ENCODE assay signal across 21 mouse cellular contexts in genomic region chr17:26018388-26018787, GRCm38 (mm10). TPM values are rescaled to one million over a fixed set of nuclear protein-coding genes. Genes with fewer than 3 reads are reported as not detected.
DNase-seq lines count a peak whose midpoint lies in the region; ATAC-seq and TF ChIP-seq lines count a peak whose summit lies in the region.
"Had no signal": no experiment of that assay in that cellular context is flagged by ENCODE, and none has a peak within 500 bp of the region (broad histone marks: within the 10 kb centered on the region; RNA-seq: fewer than 3 reads in every experiment).

No protein-coding gene starts in this region.

- 0 out of 2 replicates have a peak overlapping the region, but pooled peaks have one; percentile 33 for H3K9ac ChIP-seq in heart, embryonic 13.5 days
- H3K9ac ChIP-seq in CH12.LX (ENCODE audit: insufficient read depth, low read depth): no peak overlapping the region
- H3K9ac ChIP-seq: embryonic facial prominence, embryonic 12.5 days; forebrain, embryonic 13.5 days; hindbrain, embryonic 12.5 days; midbrain, embryonic 13.5 days; neural tube, embryonic 13.5 days had no signal

- no peaks in the 10 kb centered on the region for H3K27me3 ChIP-seq in heart, embryonic 13.5 days (replicated peaks)
- no peaks in the 10 kb centered on the region for H3K27me3 ChIP-seq in CH12.LX (replicated peaks)
- H3K27me3 ChIP-seq: embryonic facial prominence, embryonic 12.5 days; forebrain, embryonic 13.5 days; hindbrain, embryonic 12.5 days; midbrain, embryonic 13.5 days; neural tube, embryonic 13.5 days had no signal

- H3K27ac ChIP-seq in heart, embryonic 13.5 days (replicated peaks): peak overlapping the region; percentile 79
- H3K27ac ChIP-seq in CH12.LX (ENCODE audit: insufficient read depth, low read depth): 0 out of 2 replicates have a peak overlapping the region, but pooled peaks have one; percentile 19
- H3K27ac ChIP-seq in bone marrow macrophage, adult 2 months (ENCODE audit: insufficient read depth, low read depth, low read length): peak overlapping the region; percentile 37
- H3K27ac ChIP-seq: embryonic facial prominence, embryonic 12.5 days; forebrain, embryonic 13.5 days; hindbrain, embryonic 12.5 days; midbrain, embryonic 13.5 days; neural tube, embryonic 13.5 days had no signal

- no peak for ATAC-seq in heart, embryonic 13.5 days (ENCODE audit: extremely low read depth, insufficient number of reproducible peaks, low FRiP score, low TSS enrichment)
- no peak for ATAC-seq in inflammation-experienced regulatory T-cells, adult 6 months
- ATAC-seq: forebrain, embryonic 13.5 days; midbrain, embryonic 13.5 days had no signal

- H3K79me2 ChIP-seq in CH12.LX (replicated peaks; ENCODE audit: control insufficient read depth, extremely low read depth, insufficient read depth, poor library complexity, severe bottlenecking): no peaks in the 10 kb centered on the region

- TF ChIP-seq RAD21 in CH12.LX (IDR thresholded peaks at IDR 0.05; ENCODE audit: low read depth, low read length): no peak

- no peaks in the 10 kb centered on the region for H3K9me3 ChIP-seq in heart, embryonic 13.5 days
- no peaks in the 10 kb centered on the region for H3K9me3 ChIP-seq in CH12.LX (replicated peaks; ENCODE audit: low read length)
- H3K9me3 ChIP-seq: embryonic facial prominence, embryonic 12.5 days; forebrain, embryonic 13.5 days; hindbrain, embryonic 12.5 days; midbrain, embryonic 13.5 days; neural tube, embryonic 13.5 days had no signal

- H3K4me1 ChIP-seq in heart, embryonic 13.5 days: peaks cover 38% of the 10 kb centered on the region
- H3K4me1 ChIP-seq in CH12.LX (ENCODE audit: control insufficient read depth in 1 of 2, insufficient read depth in 2 of 2): peaks cover 30 to 64% of the 10 kb centered on the region in 2 experiments
- H3K4me1 ChIP-seq in bone marrow macrophage, adult 2 months (ENCODE audit: control insufficient read depth, insufficient read depth, low read length): peaks cover 18% of the 10 kb centered on the region
- H3K4me1 ChIP-seq: embryonic facial prominence, embryonic 12.5 days; forebrain, embryonic 13.5 days; hindbrain, embryonic 12.5 days; midbrain, embryonic 13.5 days; neural tube, embryonic 13.5 days had no signal

- DNase-seq in heart, postnatal 4 days: no peak
- peak; percentile 30 for DNase-seq in kidney, adult 18-20 months
- DNase-seq in kidney, postnatal 14 days: no peak
- DNase-seq in CH12.LX (ENCODE audit: extremely low read depth): no peak
- DNase-seq: adrenal gland, adult 8-10 months; cerebellum, postnatal 10 days; left cerebral cortex, postnatal 4 days; lung, adult 18-20 months; lung, postnatal 14 days; spleen, adult 18-20 months; thymus, postnatal 25 days had no signal

- WGBS in heart, embryonic 13.5 days: 46% methylated on average over 3 of the region's 3 CpGs

- no peak overlapping the region for H3K4me3 ChIP-seq in heart, embryonic 13.5 days
- H3K4me3 ChIP-seq in CH12.LX (replicated peaks in 1 of 3; ENCODE audit: low read depth in 2 of 3, low read length in 2 of 3, poor library complexity in 1 of 3): no peak overlapping the region
- H3K4me3 ChIP-seq in bone marrow macrophage, adult 2 months (ENCODE audit: insufficient read depth, low read length): no peak overlapping the region
- H3K4me3 ChIP-seq: embryonic facial prominence, embryonic 12.5 days; erythroblast, embryonic 14.5 days; forebrain, embryonic 13.5 days; hindbrain, embryonic 12.5 days; midbrain, embryonic 13.5 days; neural tube, embryonic 13.5 days had no signal

- TF ChIP-seq EP300 in CH12.LX (IDR thresholded peaks at IDR 0.05; ENCODE audit: low read length): no peak

- no peak for TF ChIP-seq POLR2A in CH12.LX (IDR thresholded peaks at IDR 0.05; ENCODE audit: low read depth, low read length)
- no peak for TF ChIP-seq POLR2A in bone marrow macrophage, adult 2 months (IDR thresholded peaks at IDR 0.05; ENCODE audit: borderline replicate concordance, low read depth, low read length)

- dilution Hi-C loops in CH12.LX (cut with MboI; ENCODE audit: extremely low pct_ligation_motif_present, extremely low pct_unique_long_range_greater_than_20kb, low sequenced_read_pairs): no loop called here

- in situ Hi-C loops in CH12.LX (cut with MboI; ENCODE audit: low pct_ligation_motif_present, low pct_unique_long_range_greater_than_20kb, low sequenced_read_pairs): no loop called here

- no peak for TF ChIP-seq CTCF in CH12.LX (conservative IDR thresholded peaks at IDR 0.05 in 1 of 2, IDR thresholded peaks at IDR 0.05 in 1 of 2; ENCODE audit: low read depth in 2 of 2, low read length in 2 of 2)
- no peak for TF ChIP-seq CTCF in bone marrow macrophage, adult 2 months (IDR thresholded peaks at IDR 0.05; ENCODE audit: low read depth, low read length)

- no peak overlapping the region for H3K4me2 ChIP-seq in heart, embryonic 13.5 days
- no peak overlapping the region for H3K4me2 ChIP-seq in CH12.LX (ENCODE audit: insufficient read depth, low read depth, poor library complexity, severe bottlenecking)
- H3K4me2 ChIP-seq: embryonic facial prominence, embryonic 12.5 days; forebrain, embryonic 13.5 days; hindbrain, embryonic 12.5 days; liver, embryonic 11.5 days; midbrain, embryonic 13.5 days; neural tube, embryonic 13.5 days had no signal

- peaks cover 31% of the 10 kb centered on the region for H3K36me3 ChIP-seq in heart, embryonic 13.5 days
- peaks cover 7 to 15% of the 10 kb centered on the region in 2 experiments for H3K36me3 ChIP-seq in CH12.LX (replicated peaks in 1 of 2; ENCODE audit: control insufficient read depth in 1 of 2, insufficient read depth in 1 of 2, low read length in 1 of 2)

TF ChIP-seq in CH12.LX, 34 proteins besides CTCF, POLR2A, EP300 and RAD21:
- TF ChIP-seq E2F4 (IDR thresholded peaks at IDR 0.05; ENCODE audit: insufficient replicate concordance, low read depth, low read length) (no peak), SIN3A (IDR thresholded peaks at IDR 0.05; ENCODE audit: low read length) (no peak)
TF ChIP-seq in CH12.LX: peak in this region for 0.

RNA-seq across cellular contexts. Expression of gene Capn15, which starts 32.8 kb away (rescaled TPM):
- polyA plus RNA-seq in heart, embryonic 13.5 days (2015; fragmentation: Nextera tagmentation; extraction: Ambion mirVana): 9.3 and 10.6 TPM in 2 replicates
- total RNA-seq in heart, postnatal 4 days (2021): 10 to 100 TPM; 13.0 to 16.7 TPM
- total RNA-seq in CH12.LX (2012; rRNA removed): 6.0 and 7.5 TPM in 2 replicates
- total RNA-seq in CH12.LX (2014; rRNA removed): 1.5 and 2.1 TPM in 2 replicates
- 11.4 and 11.5 TPM in 2 replicates for polyA plus RNA-seq in CH12.LX (2012; ENCODE audit: insufficient read length, low read depth)
- polyA plus RNA-seq in bone marrow macrophage, adult 2 months (2012; ENCODE audit: insufficient read depth, insufficient read length, missing spikeins): 12.1 and 12.7 TPM in 2 replicates
- polyA plus RNA-seq in inflammation-experienced regulatory T-cells, adult 6 months (2017; shearing (Covaris generic)): 1 to 10 TPM; 5.6 to 6.0 (median 5.7) TPM

RNA-seq across cellular contexts. Expression of gene Rab11fip3, which starts 51.0 kb away (rescaled TPM):
- 11.0 and 12.3 TPM in 2 replicates for polyA plus RNA-seq in heart, embryonic 13.5 days (2015; fragmentation: Nextera tagmentation; extraction: Ambion mirVana)
- 10 to 100 TPM; 21.0 to 22.9 TPM for total RNA-seq in heart, postnatal 4 days (2021)
- total RNA-seq in CH12.LX (2012; rRNA removed) (3.1 and 4.6 TPM in 2 replicates), CH12.LX (2014; rRNA removed) (3.1 and 3.5 TPM in 2 replicates)
- polyA plus RNA-seq in CH12.LX (2012; ENCODE audit: insufficient read length, low read depth): 7.6 and 7.8 TPM in 2 replicates
- 7.9 and 8.3 TPM in 2 replicates for polyA plus RNA-seq in bone marrow macrophage, adult 2 months (2012; ENCODE audit: insufficient read depth, insufficient read length, missing spikeins)
- polyA plus RNA-seq in inflammation-experienced regulatory T-cells, adult 6 months (2017; shearing (Covaris generic)): 1 to 10 TPM; 1.6 to 3.0 (median 2.7) TPM

Comparison
In these comparisons a context has a peak if more than half of its experiments do, and no peak if none do; other contexts are left out.
1. H3K27ac ChIP-seq: peak in every context shown above with its lines; median percentile 79 in heart, embryonic 13.5 days; 37 in bone marrow macrophage, adult 2 months; 19 in CH12.LX.